Mouse (Mus musculus) heart, adult 2 months (tissue): ENCODE results near the gene Atxn7l1.

Experiments
- CTCF ChIP-seq: fragments of 200-600 bp; IDR thresholded peaks from 2 replicates; pipeline ENCODE4 v1.8.1; 2022; ENCODE audit warnings: antibody characterized with exemption, mild to moderate bottlenecking, moderate library complexity
- EP300 ChIP-seq: fragments of 200-500 bp; IDR thresholded peaks from 2 replicates; pipeline ENCODE4 v1.6.1; 2011; ENCODE audit warnings: low read depth, low read length, control low read depth; ENCODE audit not compliant: insufficient read depth
- POLR2A ChIP-seq: fragments of 200-500 bp; IDR thresholded peaks from 2 replicates; pipeline ENCODE4 v1.6.1; 2011; ENCODE audit warnings: mild to moderate bottlenecking, low read depth, low read length, control low read depth; ENCODE audit not compliant: insufficient read depth

DNA sequence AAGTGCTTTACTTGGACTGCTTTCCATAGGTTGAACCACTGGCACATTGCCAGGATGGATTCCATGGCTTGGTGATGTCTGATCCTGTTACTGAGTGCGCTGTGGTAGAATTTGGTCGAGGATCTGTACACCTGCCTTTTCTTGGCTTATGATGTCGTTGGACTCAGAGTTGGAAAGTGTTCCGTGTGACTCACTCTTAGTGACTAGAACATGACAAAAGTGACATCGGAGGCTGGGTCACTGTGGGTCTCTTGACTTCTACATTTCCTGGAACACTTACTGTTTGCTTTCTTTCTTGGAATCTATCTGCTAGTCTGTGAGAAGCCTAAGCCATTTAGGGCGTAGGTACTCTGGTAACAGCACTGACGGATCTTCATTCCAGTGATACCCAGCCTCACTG lies 23.3 kb downstream of the Atxn7l1 start:
- TF ChIP-seq EP300 (no peak), CTCF (no peak), POLR2A (no peak)
